Mouse (Mus musculus) myocyte (in vitro differentiated cells): ENCODE results near the gene Unkl. TPM values are rescaled to one million over a fixed set of nuclear protein-coding genes. Genes with fewer than 3 reads are reported as not detected.

Source experiments
- H3K27me3 ChIP-seq: one replicate; pipeline ENCODE4 v1.6.1; 2011; ENCODE audit not compliant: control insufficient read depth, insufficient read depth, insufficient read length
- H3K36me3 ChIP-seq: one replicate; pipeline ENCODE4 v1.6.1; 2011; ENCODE audit not compliant: control insufficient read depth, insufficient read depth
- H3K4me2 ChIP-seq: one replicate; pipeline ENCODE4 v1.6.1; 2011; ENCODE audit warnings: low read depth, control low read depth
- H3K4me3 ChIP-seq: one replicate; pipeline ENCODE4 v1.5.1; 2011; ENCODE audit warnings: mild to moderate bottlenecking, control low read depth, moderate library complexity
- H3K79me2 ChIP-seq: one replicate; pipeline ENCODE4 v1.6.1; 2011; ENCODE audit not compliant: control insufficient read depth, insufficient read depth
- H3ac ChIP-seq: one replicate; pipeline ENCODE4 v1.6.1; 2011; ENCODE audit not compliant: control insufficient read depth, insufficient read length
- CEBPB ChIP-seq: IDR thresholded peaks from 2 replicates; pipeline ENCODE4 v1.6.1; 2011; ENCODE audit warnings: mild to moderate bottlenecking, moderate library complexity; ENCODE audit not compliant: poor library complexity, insufficient read depth, severe bottlenecking
- E2F4 ChIP-seq: IDR thresholded peaks from one replicate; pipeline ENCODE4 v1.6.1; 2011; ENCODE audit warnings: mild to moderate bottlenecking, control low read depth, moderate library complexity; ENCODE audit not compliant: insufficient read depth
- MAX ChIP-seq: IDR thresholded peaks from one replicate; pipeline ENCODE4 v1.6.1; 2011; ENCODE audit warnings: low read depth, mild to moderate bottlenecking, control low read depth
- MYOD1 ChIP-seq, 3 experiments: IDR thresholded peaks; one replicate each; pipeline ENCODE4 v1.6.1; 2011; ENCODE audit warnings: control low read depth in 2 of 3, low read depth in 2 of 3, mild to moderate bottlenecking in 2 of 3, moderate library complexity in 1 of 3; ENCODE audit not compliant: insufficient read length in 2 of 3, control insufficient read depth in 1 of 3
- MYOG ChIP-seq, 3 experiments: IDR thresholded peaks; one replicate each; pipeline ENCODE4 v1.6.1; 2011; ENCODE audit warnings: control low read depth in 2 of 3, low read depth in 2 of 3, mild to moderate bottlenecking in 2 of 3; ENCODE audit not compliant: insufficient read length in 2 of 3, control insufficient read depth in 1 of 3, insufficient read depth in 1 of 3
- POLR2A ChIP-seq: IDR thresholded peaks from one replicate; pipeline ENCODE4 v1.6.1; 2011; ENCODE audit warnings: low read depth, mild to moderate bottlenecking, control low read depth, moderate library complexity; ENCODE audit not compliant: insufficient read length
- POLR2AphosphoS2 ChIP-seq: IDR thresholded peaks from one replicate; pipeline ENCODE4 v1.6.1; 2011; ENCODE audit warnings: low read depth, control low read depth; ENCODE audit not compliant: insufficient read length
- REST ChIP-seq: IDR thresholded peaks from one replicate; pipeline ENCODE4 v1.6.1; 2011; ENCODE audit warnings: mild to moderate bottlenecking, control low read depth, moderate library complexity; ENCODE audit not compliant: insufficient read depth, insufficient read length
- SRF ChIP-seq: IDR thresholded peaks from one replicate; pipeline ENCODE4 v1.6.1; 2011; ENCODE audit warnings: low read depth; ENCODE audit not compliant: control insufficient read depth, insufficient read length
- TCF12 ChIP-seq: IDR thresholded peaks from one replicate; pipeline ENCODE4 v1.6.1; 2011; ENCODE audit warnings: mild to moderate bottlenecking, control low read depth; ENCODE audit not compliant: poor library complexity, insufficient read depth, severe bottlenecking
- TCF3 ChIP-seq: IDR thresholded peaks from one replicate; pipeline ENCODE4 v1.6.1; 2011; ENCODE audit warnings: low read depth, control low read depth; ENCODE audit not compliant: insufficient read length
- USF1 ChIP-seq: IDR thresholded peaks from one replicate; pipeline ENCODE4 v1.6.1; 2011; ENCODE audit warnings: low read depth, mild to moderate bottlenecking, control low read depth, moderate library complexity
- polyA plus RNA-seq: library from polyadenylated mRNA; unstranded; fragments of >200 nt; fragmentation: generic; extraction: Trizol; gene quantifications from one replicate; pipeline ENCODE4 v1.2.1, GENCODE M21; 2012; ENCODE audit warnings: missing spikeins

The Unkl gene
- polyA plus RNA-seq, 1 experiment: 1.9 TPM

DNA sequence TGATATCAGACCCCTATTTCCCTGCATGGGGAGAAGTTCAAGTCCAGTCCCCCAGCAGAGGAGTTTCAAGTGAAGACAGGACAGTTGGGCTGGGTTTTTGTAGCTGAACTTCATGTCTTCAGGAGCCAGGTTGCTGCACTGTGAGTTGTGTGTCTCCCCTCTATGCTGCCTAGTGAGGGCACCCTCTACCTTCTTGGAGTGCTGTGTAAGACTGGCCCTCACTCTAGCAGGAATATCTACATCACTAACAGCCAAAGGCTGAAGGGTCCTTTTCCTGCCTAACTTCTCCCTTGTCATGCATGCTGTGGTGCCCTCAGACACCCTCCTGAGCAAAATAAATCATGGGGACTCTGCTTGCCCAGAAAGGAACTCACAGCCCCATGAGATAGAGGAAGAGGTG, 5.0 kb upstream of the Unkl start:
- Histone ChIP-seq H3K4me2 (peak overlapping the region; percentile 90), H3K79me2 (peaks cover 12% of the 10 kb centered on the region), H3K27me3 (peaks cover 4% of the 10 kb centered on the region), H3K4me3 (peak overlapping the region; percentile 92), H3K36me3 (no peaks in the 10 kb centered on the region), H3ac (no peak overlapping the region)
- TF ChIP-seq POLR2A (peak; percentile 34), MYOG (IDR thresholded peaks at IDR 0.05; ENCODE audit: control insufficient read depth in 1 of 3, insufficient read depth in 1 of 3, insufficient read length in 2 of 3, low read depth in 2 of 3) (no peak), REST (no peak)

DNA sequence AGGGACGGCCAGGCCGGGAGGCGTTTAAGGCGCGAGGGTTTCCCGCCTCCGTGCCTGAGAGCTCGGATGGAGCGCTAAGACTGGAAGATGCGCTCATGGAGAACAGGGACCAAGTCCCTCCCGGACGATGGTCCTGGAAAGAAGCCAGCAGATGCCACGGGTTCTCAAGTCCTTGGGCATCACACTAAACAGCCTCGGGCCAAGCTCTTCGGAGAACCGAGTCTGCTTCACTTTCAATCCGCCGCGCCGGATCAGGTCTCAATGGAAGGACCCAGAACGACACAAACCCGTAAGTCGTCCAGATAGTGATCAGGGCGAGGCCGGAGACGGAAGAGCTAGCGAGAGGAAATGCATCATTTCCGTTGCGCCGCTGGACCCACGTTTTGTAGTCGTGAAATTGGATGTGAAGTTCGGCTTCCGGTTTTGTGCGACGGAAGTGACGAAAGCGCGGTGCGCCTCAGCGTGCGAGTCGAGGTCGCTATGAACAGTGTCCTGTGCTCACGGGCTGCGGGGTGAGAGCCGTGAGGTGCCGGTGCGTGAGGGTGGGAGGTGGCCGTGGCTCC, 4.0 kb upstream of the Unkl start, which contains the start of gene BC003965:
Gene BC003965 (plus strand): TSS at position 426 of the 563 bp plus-strand sequence.
- H3K4me2 ChIP-seq: peak within 1 kb of the TSS; percentile 98
- H3K27me3 ChIP-seq: peaks cover 4% of the 10 kb centered on the region
- TF ChIP-seq USF1: no peak
- peak; percentile 96 for TF ChIP-seq MAX
- TF ChIP-seq CEBPB: no peak
- TF ChIP-seq SRF: peak; percentile 94
- peak; percentile 14 for TF ChIP-seq REST
- no peak for TF ChIP-seq E2F4
- TF ChIP-seq TCF12: no peak
- TF ChIP-seq TCF3: no peak
- TF ChIP-seq MYOG (IDR thresholded peaks at IDR 0.05; ENCODE audit: control insufficient read depth in 1 of 3, insufficient read depth in 1 of 3, insufficient read length in 2 of 3, low read depth in 2 of 3): peak in 1 of 3 experiments; percentile 19
- peak; percentile 91 for TF ChIP-seq POLR2A
- peak in 1 of 3 experiments; percentile 21 for TF ChIP-seq MYOD1 (IDR thresholded peaks at IDR 0.05; ENCODE audit: control insufficient read depth in 1 of 3, insufficient read length in 2 of 3, low read depth in 2 of 3)
- peak; percentile 97 for TF ChIP-seq POLR2AphosphoS2
- H3K36me3 ChIP-seq: no peaks in the 10 kb centered on the region
- peak within 1 kb of the TSS; percentile 80 for H3ac ChIP-seq
- peak within 1 kb of the TSS; percentile 92 for H3K4me3 ChIP-seq
- peaks cover 18% of the 10 kb centered on the region for H3K79me2 ChIP-seq

DNA sequence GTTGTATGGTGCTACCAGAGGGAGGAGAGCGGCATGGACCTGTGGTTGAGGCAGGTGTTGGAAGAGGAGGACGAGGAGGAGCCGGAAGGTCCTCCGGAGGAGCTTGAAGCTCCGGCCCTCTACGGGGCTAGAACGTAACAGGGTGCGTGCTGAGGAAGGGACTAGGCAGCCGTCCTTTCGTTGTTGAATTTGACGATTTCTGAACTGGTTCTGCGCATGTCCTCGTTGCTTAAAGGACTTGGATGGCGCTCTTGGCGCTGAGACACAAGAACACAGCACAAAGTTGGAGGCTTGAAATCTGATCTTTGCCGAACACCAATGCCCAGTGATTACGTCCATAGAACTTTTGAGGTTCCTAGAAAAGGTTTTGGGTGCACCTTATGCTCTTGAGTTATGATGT, 3.2 kb upstream of the Unkl start:
- TF ChIP-seq POLR2A (no peak), USF1 (no peak), MYOD1 (IDR thresholded peaks at IDR 0.05; ENCODE audit: control insufficient read depth in 1 of 3, insufficient read length in 2 of 3, low read depth in 2 of 3) (no peak), E2F4 (no peak), MAX (no peak), TCF12 (no peak)
- peak overlapping the region; percentile 98 for H3K4me2 ChIP-seq
- H3K79me2 ChIP-seq: peaks cover 25% of the 10 kb centered on the region
- H3K27me3 ChIP-seq: peaks cover 4% of the 10 kb centered on the region
- H3K4me3 ChIP-seq: peak overlapping the region; percentile 92
- H3ac ChIP-seq: peak overlapping the region; percentile 80
- H3K36me3 ChIP-seq: no peaks in the 10 kb centered on the region

DNA sequence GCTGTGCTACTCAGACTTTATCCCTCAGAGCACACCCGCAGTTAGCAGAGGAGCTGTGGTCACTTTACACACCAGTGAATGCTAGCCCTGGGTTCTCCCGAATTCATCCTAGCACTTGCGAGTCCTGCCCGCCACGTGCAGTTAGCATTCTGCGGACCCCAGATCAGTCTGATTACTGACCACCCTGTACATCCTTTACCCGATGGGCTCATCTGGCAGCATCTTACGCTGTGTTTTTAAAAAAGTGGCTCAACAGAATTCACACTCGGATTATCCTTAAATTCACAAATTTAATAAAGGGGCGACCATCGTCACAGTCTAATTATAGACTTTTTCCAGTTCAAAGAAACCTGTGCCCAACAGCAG, 430 bp upstream of the Unkl start:
- Histone ChIP-seq H3K36me3 (peaks cover 8% of the 10 kb centered on the region), H3ac (peak overlapping the region; percentile 63), H3K27me3 (no peaks in the 10 kb centered on the region), H3K4me2 (peak overlapping the region; percentile 75), H3K4me3 (peak overlapping the region; percentile 65), H3K79me2 (peaks cover 35% of the 10 kb centered on the region)
- no peak for TF ChIP-seq REST
- no peak for TF ChIP-seq TCF12
- TF ChIP-seq MYOD1 (IDR thresholded peaks at IDR 0.05; ENCODE audit: control insufficient read depth in 1 of 3, insufficient read length in 2 of 3, low read depth in 2 of 3): no peak
- no peak for TF ChIP-seq MYOG (IDR thresholded peaks at IDR 0.05; ENCODE audit: control insufficient read depth in 1 of 3, insufficient read depth in 1 of 3, insufficient read length in 2 of 3, low read depth in 2 of 3)
- no peak for TF ChIP-seq USF1
- TF ChIP-seq MAX: no peak
- no peak for TF ChIP-seq SRF
- no peak for TF ChIP-seq TCF3

DNA sequence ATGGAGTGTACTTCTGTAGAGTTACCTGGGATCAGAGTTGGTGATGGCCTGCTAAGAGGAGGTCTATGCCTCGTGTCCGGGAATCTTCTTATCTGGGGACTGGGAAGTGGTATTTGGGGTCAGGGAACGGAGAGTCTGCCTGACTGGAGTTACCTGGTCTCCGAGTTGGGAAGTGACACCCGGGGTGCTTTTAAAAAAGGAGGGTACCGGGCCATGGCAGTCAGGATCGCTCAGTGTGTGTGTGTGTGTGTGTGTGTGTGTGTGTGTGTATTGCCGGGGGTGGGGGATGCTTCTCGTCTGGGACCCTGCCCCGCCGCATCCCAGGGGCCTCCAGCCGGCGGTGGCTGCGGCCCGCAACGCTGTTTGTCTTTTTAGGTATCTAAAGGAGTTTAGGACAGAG, 894 bp downstream of the Unkl start:
- peaks cover 8% of the 10 kb centered on the region for H3K36me3 ChIP-seq
- H3K4me2 ChIP-seq: peak overlapping the region; percentile 91
- no peak for TF ChIP-seq MYOG (IDR thresholded peaks at IDR 0.05; ENCODE audit: control insufficient read depth in 1 of 3, insufficient read depth in 1 of 3, insufficient read length in 2 of 3, low read depth in 2 of 3)
- no peak for TF ChIP-seq MYOD1 (IDR thresholded peaks at IDR 0.05; ENCODE audit: control insufficient read depth in 1 of 3, insufficient read length in 2 of 3, low read depth in 2 of 3)
- TF ChIP-seq MAX: no peak
- no peak for TF ChIP-seq SRF
- no peak for TF ChIP-seq CEBPB
- TF ChIP-seq E2F4: no peak
- TF ChIP-seq POLR2AphosphoS2: no peak
- no peak for TF ChIP-seq TCF3
- TF ChIP-seq TCF12: no peak
- no peak for TF ChIP-seq REST
- no peak for TF ChIP-seq POLR2A
- TF ChIP-seq USF1: no peak
- peaks cover 35% of the 10 kb centered on the region for H3K79me2 ChIP-seq
- H3ac ChIP-seq: peak overlapping the region; percentile 63
- peak overlapping the region; percentile 65 for H3K4me3 ChIP-seq
- H3K27me3 ChIP-seq: no peaks in the 10 kb centered on the region
